Mouse (Mus musculus): Measurements from ENCODE around the gene Rab3il1. TPM values are rescaled to one million over a fixed set of nuclear protein-coding genes. Genes with fewer than 3 reads are reported as not detected.
A peak's percentile ranks its signal among the peaks of the same experiment; 100 is the strongest.

Rab3il1 gene
- total and polyA plus RNA-seq, 3 experiments = 1.0 to 1.4 TPM; not detected in 1

DNA sequence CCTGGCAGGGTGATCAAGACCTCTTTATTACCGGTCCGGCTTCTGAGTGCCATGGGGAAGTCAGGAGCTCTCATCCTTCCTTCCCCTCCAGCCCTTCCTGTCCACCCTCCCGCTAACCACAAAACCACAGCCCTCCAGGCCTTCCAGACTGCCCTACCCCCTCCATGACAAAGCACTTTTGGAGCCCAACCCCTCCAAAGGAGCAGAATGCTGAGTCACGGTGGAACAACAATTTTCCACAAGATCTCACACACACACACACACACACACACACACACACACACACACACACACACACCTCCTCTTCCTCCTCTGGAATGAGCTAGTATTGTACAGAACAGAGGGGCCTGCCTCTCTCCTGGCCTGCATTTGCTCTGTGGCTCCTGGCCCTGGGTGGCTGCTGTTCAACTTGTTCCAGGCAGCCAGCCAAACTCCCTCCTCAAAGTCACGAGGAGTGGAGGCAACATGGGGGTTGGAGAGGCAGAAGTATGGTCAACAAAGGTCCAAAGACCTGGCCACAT lies 23.0 kb upstream of the Rab3il1 start (continued):
- TF ChIP-seq ZC3H11A (IDR thresholded peaks at IDR 0.05; ENCODE audit: low read depth, low read length) (peak; percentile 4; the same call in 1 of the 2 replicates), TBP (IDR thresholded peaks at IDR 0.05; ENCODE audit: low read depth, low read length) (peak; percentile 62; the same call in 1 of the 2 replicates), MEF2A (IDR thresholded peaks at IDR 0.05; ENCODE audit: extremely low read depth, insufficient replicate concordance, low read depth, low read length, poor library complexity, severe bottlenecking) (no peak)

GRCm38 (mm10) chr19:9979156-9979555 lies 22.3 kb upstream of the Rab3il1 start:
- Histone ChIP-seq H3K4me3 (ENCODE audit: control insufficient read depth in 1 of 2, insufficient read depth in 1 of 2, low read depth in 2 of 2, low read length in 2 of 2) (no peak overlapping the region), H3K27ac (ENCODE audit: control insufficient read depth, low read depth, low read length) (peak overlapping the region; percentile 90), H3K79me2 (ENCODE audit: control insufficient read depth, insufficient read depth, low read length, poor library complexity) (peaks cover 20% of the 10 kb centered on the region), H3K36me3 (ENCODE audit: control insufficient read depth in 1 of 2, insufficient read depth in 2 of 2, low read length in 2 of 2) (peaks cover 7 to 46% of the 10 kb centered on the region in 2 experiments), H3K4me1 (ENCODE audit: control insufficient read depth in 1 of 2, insufficient read depth in 2 of 2, low read length in 2 of 2) (peaks cover 43 to 44% of the 10 kb centered on the region in 2 experiments), H3K9ac (ENCODE audit: control insufficient read depth, low read depth, low read length, poor library complexity, severe bottlenecking) (peak overlapping the region; percentile 49), H3K9me3 (replicated peaks; ENCODE audit: insufficient read depth, low read length) (no peaks in the 10 kb centered on the region), H3K27me3 (ENCODE audit: control insufficient read depth in 1 of 2, insufficient read depth in 2 of 2, low read length in 2 of 2) (no peaks in the 10 kb centered on the region)
- no peak for DNase-seq (ENCODE audit: low read depth, low spot score)
- no peak for TF ChIP-seq POLR2AphosphoS5 (IDR thresholded peaks at IDR 0.05; ENCODE audit: borderline replicate concordance, low read depth, low read length)
- TF ChIP-seq MAZ (IDR thresholded peaks at IDR 0.05; ENCODE audit: low read depth, low read length) = no peak
- TF ChIP-seq USF1 (IDR thresholded peaks at IDR 0.05; ENCODE audit: low read depth, low read length) = no peak

DNA sequence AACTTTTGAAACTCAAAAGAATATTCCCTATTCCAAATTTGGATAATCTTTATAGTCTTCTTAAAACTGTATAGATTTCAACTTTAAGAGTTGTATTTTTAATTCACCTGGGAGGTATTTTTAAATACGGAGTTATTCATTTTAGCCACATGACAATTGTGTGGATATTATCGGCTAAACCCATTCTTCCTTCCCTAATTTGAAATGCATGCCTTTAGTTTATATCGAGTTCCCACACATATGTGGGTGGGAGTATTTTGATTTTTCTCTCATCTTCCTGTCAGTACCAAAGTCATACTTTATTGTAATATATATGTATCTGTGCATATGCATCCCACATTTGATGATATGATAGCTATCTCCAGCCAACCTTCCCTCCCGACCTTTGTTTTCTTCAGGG lies 21.2 kb upstream of the Rab3il1 start, which contains the start of gene Fth1:
Gene Fth1, plus strand, starts transcription at position 341 of the 400 bp plus-strand sequence.
- peak within 1 kb of the TSS; percentile 90 for H3K27ac ChIP-seq (ENCODE audit: control insufficient read depth, low read depth, low read length)
- H3K27me3 ChIP-seq (ENCODE audit: control insufficient read depth in 1 of 2, insufficient read depth in 2 of 2, low read length in 2 of 2) = no peaks in the 10 kb centered on the region
- H3K9me3 ChIP-seq (replicated peaks; ENCODE audit: insufficient read depth, low read length) = no peaks in the 10 kb centered on the region
- peaks cover 36 to 40% of the 10 kb centered on the region in 2 experiments for H3K4me1 ChIP-seq (ENCODE audit: control insufficient read depth in 1 of 2, insufficient read depth in 2 of 2, low read length in 2 of 2)
- H3K9ac ChIP-seq (ENCODE audit: control insufficient read depth, low read depth, low read length, poor library complexity, severe bottlenecking) = peak within 1 kb of the TSS; percentile 82
- peak; percentile 56 for DNase-seq (ENCODE audit: low read depth, low spot score)
- no peak within 1 kb of the TSS for H3K4me3 ChIP-seq (ENCODE audit: control insufficient read depth in 1 of 2, insufficient read depth in 1 of 2, low read depth in 2 of 2, low read length in 2 of 2)
- H3K79me2 ChIP-seq (ENCODE audit: control insufficient read depth, insufficient read depth, low read length, poor library complexity) = peaks cover 25% of the 10 kb centered on the region
- H3K36me3 ChIP-seq (ENCODE audit: control insufficient read depth in 1 of 2, insufficient read depth in 2 of 2, low read length in 2 of 2) = peaks cover 13 to 55% of the 10 kb centered on the region in 2 experiments
- TF ChIP-seq MYB (IDR thresholded peaks at IDR 0.05; ENCODE audit: low read depth, low read length) (no peak), MXI1 (IDR thresholded peaks at IDR 0.05; ENCODE audit: low read depth, low read length) (peak; percentile 61), NRF1 (IDR thresholded peaks at IDR 0.05; ENCODE audit: insufficient read depth, low read depth, low read length, poor library complexity, severe bottlenecking) (no peak), CTCF (IDR thresholded peaks at IDR 0.05 in 2 of 3, conservative IDR thresholded peaks at IDR 0.05 in 1 of 3; ENCODE audit: control insufficient read depth in 1 of 3, insufficient read depth in 1 of 3, low read depth in 2 of 3, low read length in 3 of 3, poor library complexity in 1 of 3, severe bottlenecking in 1 of 3) (no peak), POLR2AphosphoS2 (IDR thresholded peaks at IDR 0.05; ENCODE audit: low read length) (no peak), UBTF (IDR thresholded peaks at IDR 0.05; ENCODE audit: borderline replicate concordance, insufficient read depth, low read depth, low read length) (no peak), NELFE (IDR thresholded peaks at IDR 0.05; ENCODE audit: low read depth, low read length) (no peak), ELF1 (IDR thresholded peaks at IDR 0.05; ENCODE audit: low read depth, low read length) (no peak), KAT2A (conservative IDR thresholded peaks at IDR 0.05; ENCODE audit: low read depth, low read length) (no peak), USF2 (IDR thresholded peaks at IDR 0.05; ENCODE audit: borderline replicate concordance in 1 of 2, insufficient read depth in 1 of 2, low read depth in 1 of 2, low read length in 2 of 2) (no peak), HCFC1 (IDR thresholded peaks at IDR 0.05; ENCODE audit: low read depth, low read length) (no peak), MYC (IDR thresholded peaks at IDR 0.05; ENCODE audit: low read depth, low read length) (peak; percentile 79; the same call in 1 of the 2 replicates), E2F4 (IDR thresholded peaks at IDR 0.05; ENCODE audit: borderline replicate concordance, low read depth, low read length) (no peak), TAL1 (IDR thresholded peaks at IDR 0.05; ENCODE audit: low read length) (peak; percentile 29; the same call in 1 of the 2 replicates), RCOR1 (IDR thresholded peaks at IDR 0.05; ENCODE audit: low read depth, low read length) (peak; percentile 67), MEF2A (IDR thresholded peaks at IDR 0.05; ENCODE audit: extremely low read depth, insufficient replicate concordance, low read depth, low read length, poor library complexity, severe bottlenecking) (no peak), POLR2A (IDR thresholded peaks at IDR 0.05; ENCODE audit: control insufficient read depth in 1 of 2, insufficient read depth in 1 of 2, low read depth in 1 of 2, low read length in 2 of 2, poor library complexity in 1 of 2) (no peak), EP300 (IDR thresholded peaks at IDR 0.05; ENCODE audit: low read depth in 1 of 2, low read length in 2 of 2) (peak; percentile 74 to 80), ZNF384 (IDR thresholded peaks at IDR 0.05; ENCODE audit: low read depth, low read length) (no peak), ZKSCAN1 (IDR thresholded peaks at IDR 0.05; ENCODE audit: low read depth, low read length) (no peak), BHLHE40 (IDR thresholded peaks at IDR 0.05; ENCODE audit: borderline replicate concordance, low read depth, low read length) (no peak), ETS1 (IDR thresholded peaks at IDR 0.05; ENCODE audit: low read depth, low read length) (peak; percentile 69), CHD1 (IDR thresholded peaks at IDR 0.05; ENCODE audit: low read depth, low read length) (no peak)

All from MEL (cell line).